Mouse (Mus musculus) spleen, adult 2 months (tissue): ENCODE results near the gene Dexi.

Experiments used
- CTCF ChIP-seq: fragments of 200-500 bp; IDR thresholded peaks from 2 replicates; pipeline ENCODE4 v1.5.1; 2011; ENCODE audit warnings: mild to moderate bottlenecking, inconsistent platforms; ENCODE audit not compliant: insufficient read depth, insufficient read length, insufficient replicate concordance; ENCODE audit errors: extremely low read depth
- POLR2A ChIP-seq: fragments of 200-500 bp; IDR thresholded peaks from 2 replicates; pipeline ENCODE4 v1.6.1; 2011; ENCODE audit warnings: low read depth, low read length, inconsistent platforms

DNA sequence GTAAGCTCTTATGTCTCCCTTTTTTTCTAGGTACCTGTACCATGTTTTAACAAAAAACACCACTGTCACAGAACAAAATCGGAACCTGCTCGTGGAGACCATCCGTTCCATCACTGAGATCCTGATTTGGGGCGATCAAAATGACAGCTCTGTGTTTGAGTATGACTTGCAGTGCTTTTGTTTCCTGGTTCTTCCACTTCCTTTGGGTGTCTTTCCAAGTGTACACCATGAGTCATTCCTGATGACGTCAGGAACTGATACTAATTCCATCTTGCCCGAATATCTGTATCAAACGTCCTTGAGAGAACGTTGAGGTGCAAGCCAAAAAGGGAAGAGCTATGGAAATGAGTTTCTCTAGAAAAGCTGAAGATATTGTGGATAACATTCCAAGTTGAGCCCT is 17.1 kb upstream of the Dexi start:
- TF ChIP-seq CTCF (no peak), POLR2A (no peak)
